Mouse (Mus musculus) monocyte, adult 5-6 weeks (primary cell): ENCODE measurements around the gene Smtn. TPM values are rescaled to one million over a fixed set of nuclear protein-coding genes. Genes with fewer than 3 reads are reported as not detected.

ENCODE experiments used
- ATAC-seq: fragments of 153-309, 156-312 bp; replicated peaks from 2 replicates; pipeline ENCODE4 v1.8.0; 2017; ENCODE audit warnings: mild to moderate bottlenecking; ENCODE audit not compliant: low TSS enrichment, insufficient number of reproducible peaks, severe bottlenecking, poor library complexity, low FRiP score
- total RNA-seq: library from RNA; stranded (forward); fragments of 200-1000, 200-491, 200-594 nt; gene quantifications from 3 replicates; pipeline ENCODE4 v1.2.3, GENCODE M21; 2017

Smtn gene
- total RNA-seq, 1 experiment from 2014 or later: 2.6 TPM

GRCm38 (mm10) chr11:3492748-3493147 is 47.7 kb downstream of the Smtn start:
- ATAC-seq: no peak

- ATAC-seq: no peak
These were observed 51.4 kb downstream of the Smtn start for GRCm38 (mm10) chr11:3489036-3489435.

- ATAC-seq: no peak
These were observed 52.4 kb downstream of the Smtn start, which contains the start of gene Pla2g3 for GRCm38 (mm10) chr11:3487952-3488570. Pla2g3 (plus strand) TSS chr11:3488284.

- peak; percentile 32; the same call in 1 of the 2 replicates for ATAC-seq
These were observed 54.1 kb downstream of the Smtn start for GRCm38 (mm10) chr11:3486349-3486748.

GRCm38 (mm10) chr11:3483980-3484642 is 56.3 kb downstream of the Smtn start:
- ATAC-seq: no peak

- no peak for ATAC-seq
These were observed 64.9 kb downstream of the Smtn start for GRCm38 (mm10) chr11:3475489-3475888.

GRCm38 (mm10) chr11:3474480-3475115 is 65.8 kb downstream of the Smtn start:
- no peak; the same call in 1 of the 2 replicates for ATAC-seq

- ATAC-seq: peak; percentile 90
These were observed 67.9 kb downstream of the Smtn start for GRCm38 (mm10) chr11:3472484-3472883.

- ATAC-seq: no peak
These were observed 69.0 kb downstream of the Smtn start for GRCm38 (mm10) chr11:3471448-3471850.

Other genes with a start within 250 kb of the Smtn start
- gene Pik3ip1, start 210.2 kb downstream of the Smtn start, total RNA-seq: 17.3 to 18.3 TPM (median 18.0 TPM) in 3 replicates
- 19.9 to 43.2 TPM (median 21.4 TPM) in 3 replicates for gene Limk2, start 131.4 kb downstream of the Smtn start, total RNA-seq
- gene Rnf185, start 88.2 kb downstream of the Smtn start, total RNA-seq: 14.4 to 15.7 TPM (median 14.5 TPM) in 3 replicates
- gene Pla2g3, start 52.3 kb downstream of the Smtn start, total RNA-seq: 0.29 to 3.8 TPM in 2 of 3 replicates, not detected in the other
- gene Inpp5j, start 35.8 kb downstream of the Smtn start, total RNA-seq: 0.68 to 5.5 TPM (median 2.3 TPM) in 3 replicates
- 3.0 to 22.8 TPM (median 7.5 TPM) in 3 replicates for gene Selenom, start 25.9 kb downstream of the Smtn start, total RNA-seq
- 15.7 to 32.7 TPM (median 21.7 TPM) in 3 replicates for gene Morc2a, start 108.6 kb upstream of the Smtn start, total RNA-seq